Mouse (Mus musculus) cerebellum, adult 18-20 months (tissue): ENCODE data around the gene 1810049J17Rik.
A peak's percentile ranks its signal among the peaks of the same experiment; 100 is the strongest.

Experiments
- DNase-seq, 2 experiments: peaks; one replicate each; pipeline ENCODE4 v3.0.0; 2021

1810049J17Rik gene

DNA sequence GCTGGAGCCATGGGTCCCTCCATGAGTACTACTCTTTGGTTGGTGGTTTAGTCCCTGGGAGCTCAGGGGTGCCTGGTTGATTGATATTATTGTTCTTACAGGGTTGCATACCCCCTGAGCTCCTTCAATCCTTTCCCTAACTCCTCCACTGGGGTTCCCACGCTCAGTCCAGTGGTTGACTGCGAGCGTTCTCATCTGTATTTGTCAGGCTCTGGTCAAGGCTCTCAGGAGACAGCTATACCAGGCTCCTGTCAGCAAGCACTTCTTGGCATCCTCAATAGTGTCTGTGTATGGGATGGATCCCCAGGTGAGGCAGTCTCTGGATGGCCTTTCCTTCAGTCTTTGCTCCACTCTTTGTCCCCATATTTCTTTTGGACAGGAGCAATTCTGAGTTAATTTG lies 25.2 kb upstream of the 1810049J17Rik start:
- no peak for DNase-seq

DNA sequence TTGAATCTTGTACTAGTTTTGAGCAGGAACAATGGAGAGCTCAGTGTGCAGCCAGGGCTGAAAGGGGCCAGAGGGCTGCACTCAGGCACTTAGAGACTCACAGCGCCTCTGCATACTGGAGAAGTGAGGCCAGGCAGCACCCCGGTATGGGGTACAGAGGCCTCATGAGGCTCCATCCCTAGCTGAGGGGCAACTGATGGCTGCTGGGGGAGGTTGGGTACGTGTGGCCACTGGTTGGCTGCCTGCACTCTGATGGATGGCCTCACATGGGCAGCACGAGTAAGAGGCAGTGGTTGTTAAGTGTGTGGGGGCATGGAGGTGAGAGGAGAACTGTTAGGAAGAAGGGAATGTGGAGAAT lies 19.7 kb upstream of the 1810049J17Rik start:
- DNase-seq, result no peak

DNA sequence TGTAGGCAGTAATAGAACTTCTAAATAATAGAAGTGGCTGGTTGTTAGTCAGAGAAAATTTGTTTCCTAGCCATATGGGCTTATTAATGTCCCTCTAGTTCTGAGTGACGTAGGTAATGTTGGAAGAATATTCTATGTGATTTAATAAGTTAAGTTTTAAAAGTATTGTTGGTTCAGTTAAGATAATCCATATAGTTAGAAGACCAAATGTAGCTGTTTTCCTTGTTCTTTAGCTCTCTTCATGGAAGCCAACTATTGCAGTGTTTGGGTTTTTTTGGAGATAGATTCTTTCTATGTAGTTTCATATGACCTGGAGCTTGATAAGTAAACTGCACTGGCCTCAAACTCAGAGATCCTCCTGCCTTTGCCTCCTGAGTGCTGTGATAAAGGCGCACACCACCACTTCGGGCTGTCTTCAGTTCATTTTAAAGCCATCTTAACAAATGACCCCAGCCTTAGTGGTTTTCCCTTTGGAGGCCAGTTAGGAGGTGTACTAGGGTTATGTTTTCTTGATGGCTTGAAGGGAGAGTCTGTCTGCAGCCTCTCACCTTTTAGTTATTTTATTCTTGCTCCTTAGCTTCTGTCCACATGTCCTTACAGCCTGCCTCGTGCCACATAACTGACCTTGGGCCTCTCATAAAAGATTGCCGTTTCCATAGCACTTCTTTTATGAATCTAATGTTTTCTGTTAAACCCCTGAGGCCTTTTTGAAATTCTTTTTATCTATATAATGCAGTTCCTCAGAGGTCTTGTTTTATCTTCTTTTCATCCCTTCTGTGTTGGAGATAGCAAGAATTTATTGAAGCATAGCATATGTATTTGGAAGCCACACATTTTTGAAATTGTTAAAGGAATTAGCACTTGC lies 19.1 kb upstream of the 1810049J17Rik start:
- DNase-seq, result no peak

DNA sequence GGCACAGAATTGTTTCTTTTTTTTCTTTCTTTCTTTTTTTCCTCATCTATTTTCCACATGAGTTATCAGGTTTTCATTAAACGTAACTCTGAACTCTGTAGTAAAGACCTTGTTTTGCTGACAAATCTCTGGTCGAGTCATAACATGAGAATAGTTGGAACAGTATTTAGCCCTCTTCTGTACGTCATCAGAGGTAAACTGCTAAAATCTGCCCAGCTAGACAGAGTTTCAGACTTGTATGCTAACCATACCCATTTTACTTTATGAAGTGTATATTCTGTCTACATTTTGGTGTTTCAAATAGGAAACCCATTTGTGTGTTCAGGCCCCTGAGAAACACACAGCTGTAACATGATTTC lies 16.1 kb upstream of the 1810049J17Rik start:
- DNase-seq, result no peak

DNA sequence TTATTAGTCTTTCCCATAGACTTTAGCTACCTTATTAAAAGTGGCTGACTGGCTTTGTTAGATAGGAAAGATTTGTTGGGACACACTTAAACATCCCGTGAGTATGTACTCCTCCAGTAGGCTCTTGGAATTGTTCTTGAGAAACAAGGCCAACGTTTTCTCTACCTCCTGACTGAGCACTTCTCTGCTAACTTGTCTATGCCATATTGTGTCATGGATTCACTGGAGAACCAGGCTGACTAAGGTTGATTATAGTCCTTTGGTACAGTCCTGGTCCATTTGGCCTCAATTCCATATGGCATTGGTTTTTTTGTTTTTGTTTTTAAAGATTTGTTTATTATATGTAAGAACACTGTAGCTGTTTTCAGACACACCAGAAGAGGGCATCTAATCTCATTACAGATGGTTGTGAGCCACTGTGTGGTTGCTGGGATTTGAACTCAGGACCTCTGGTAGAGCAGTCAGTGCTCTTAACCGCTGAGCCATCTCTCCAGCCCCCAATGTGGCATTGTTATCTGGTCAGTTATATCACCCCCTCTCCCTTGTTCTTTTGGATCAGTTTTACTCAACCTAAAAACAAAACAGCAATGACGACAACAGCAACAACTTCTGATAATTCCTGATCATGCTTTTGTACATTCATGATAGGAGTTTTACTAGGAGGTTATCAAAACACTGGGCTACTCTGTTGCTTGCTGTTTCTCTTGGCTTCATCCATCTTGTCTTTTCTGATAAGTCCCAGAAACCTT lies 15.5 kb upstream of the 1810049J17Rik start:
- DNase-seq, result no peak

DNA sequence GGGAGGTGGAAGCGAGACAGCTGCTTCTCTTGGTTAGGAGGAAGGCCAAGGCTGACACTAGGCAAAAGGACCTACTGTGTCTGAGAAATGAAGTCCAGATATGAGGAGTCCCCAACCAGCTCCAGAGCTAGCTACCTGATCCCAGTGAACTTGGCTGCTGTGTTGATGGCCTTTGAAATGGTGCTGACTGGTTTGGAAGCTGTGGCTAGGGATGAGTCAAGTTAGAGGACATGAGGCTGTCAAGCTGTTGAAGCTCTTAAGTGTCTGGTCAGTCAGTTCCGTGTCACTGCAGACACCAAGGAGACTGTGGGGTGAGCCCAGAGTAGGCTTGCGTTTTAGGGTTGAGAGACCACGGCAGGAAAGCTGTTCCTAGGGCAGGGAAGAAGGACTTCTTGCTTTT lies 12.7 kb upstream of the 1810049J17Rik start:
- no peak for DNase-seq

DNA sequence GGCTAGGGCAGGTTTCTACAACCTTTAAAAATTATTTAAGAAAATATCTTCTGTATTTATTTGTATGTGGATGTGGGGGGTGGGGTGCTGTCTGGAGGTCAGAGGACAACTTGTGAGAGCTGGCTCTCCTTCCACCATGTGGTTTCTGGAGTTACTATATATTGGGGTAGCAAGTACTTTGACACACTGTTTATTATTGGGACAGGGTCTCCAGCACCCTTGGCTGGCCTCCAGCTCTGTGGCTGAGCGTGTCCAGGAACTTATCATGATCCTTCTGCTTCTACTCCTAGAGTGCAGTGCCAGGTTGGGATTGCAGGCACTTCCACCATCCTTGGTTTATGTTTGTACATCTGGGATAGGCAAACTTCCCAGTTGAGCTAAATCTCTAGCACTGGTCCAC lies 9.6 kb upstream of the 1810049J17Rik start:
- DNase-seq, result no peak

DNA sequence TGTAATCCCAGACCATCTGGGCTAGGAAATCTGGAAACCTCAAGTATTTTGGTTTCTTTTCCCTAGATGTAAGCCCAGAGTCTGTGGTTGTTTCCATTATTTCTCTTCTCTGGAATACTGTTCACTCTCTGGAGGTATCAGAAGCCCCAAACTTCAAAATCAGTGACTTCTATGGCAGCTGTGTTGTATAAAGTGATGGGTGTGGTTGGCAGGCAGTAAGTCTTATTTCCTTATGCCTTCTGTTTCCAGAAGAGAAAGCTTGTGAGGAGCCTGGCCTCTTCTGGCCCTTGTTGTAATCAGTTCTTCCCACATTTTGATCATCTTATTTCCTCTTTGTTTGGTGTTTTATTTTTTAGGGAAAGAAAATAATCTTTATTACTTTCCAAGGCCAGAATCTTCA lies 9.2 kb upstream of the 1810049J17Rik start:
- DNase-seq, result no peak

DNA sequence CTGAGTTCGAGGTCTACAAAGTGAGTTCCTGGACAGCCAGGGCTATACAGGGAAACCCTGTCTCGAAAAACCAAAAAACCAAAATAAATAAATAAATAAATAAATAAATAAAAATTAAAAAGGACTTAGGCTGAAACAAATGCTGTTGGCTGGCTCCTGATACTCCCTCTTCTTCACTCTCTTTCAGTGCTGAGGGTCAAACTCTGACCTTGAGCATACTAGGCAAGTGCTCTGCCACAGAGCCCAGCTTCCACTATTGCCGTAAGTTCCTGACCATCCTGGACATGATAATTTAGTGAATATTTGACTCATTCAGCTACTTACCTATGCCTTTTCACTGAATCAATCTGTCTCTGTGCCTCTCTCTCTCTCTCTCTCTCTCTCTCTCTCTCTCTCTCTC lies 8.7 kb upstream of the 1810049J17Rik start:
- no peak for DNase-seq

DNA sequence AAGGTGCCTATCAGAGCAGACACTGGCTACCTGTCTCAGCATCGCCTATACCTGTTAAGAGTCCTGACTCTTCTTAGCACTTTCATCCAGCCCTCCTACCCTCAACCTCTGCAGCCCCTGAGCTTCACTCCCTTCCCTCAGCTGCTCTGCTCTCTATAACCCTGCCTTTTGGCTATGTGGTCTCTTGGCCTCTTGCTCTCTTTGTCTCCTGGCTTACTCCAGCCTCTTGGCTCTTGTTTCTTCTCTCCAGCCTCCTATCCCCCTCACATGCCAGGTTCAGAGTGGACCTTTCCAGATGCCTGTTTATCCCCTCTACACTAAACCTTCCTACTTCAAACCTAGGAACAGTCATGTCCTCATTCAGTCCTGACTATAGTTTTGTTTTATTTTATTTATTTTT lies 2.6 kb upstream of the 1810049J17Rik start:
- DNase-seq, result no peak

DNA sequence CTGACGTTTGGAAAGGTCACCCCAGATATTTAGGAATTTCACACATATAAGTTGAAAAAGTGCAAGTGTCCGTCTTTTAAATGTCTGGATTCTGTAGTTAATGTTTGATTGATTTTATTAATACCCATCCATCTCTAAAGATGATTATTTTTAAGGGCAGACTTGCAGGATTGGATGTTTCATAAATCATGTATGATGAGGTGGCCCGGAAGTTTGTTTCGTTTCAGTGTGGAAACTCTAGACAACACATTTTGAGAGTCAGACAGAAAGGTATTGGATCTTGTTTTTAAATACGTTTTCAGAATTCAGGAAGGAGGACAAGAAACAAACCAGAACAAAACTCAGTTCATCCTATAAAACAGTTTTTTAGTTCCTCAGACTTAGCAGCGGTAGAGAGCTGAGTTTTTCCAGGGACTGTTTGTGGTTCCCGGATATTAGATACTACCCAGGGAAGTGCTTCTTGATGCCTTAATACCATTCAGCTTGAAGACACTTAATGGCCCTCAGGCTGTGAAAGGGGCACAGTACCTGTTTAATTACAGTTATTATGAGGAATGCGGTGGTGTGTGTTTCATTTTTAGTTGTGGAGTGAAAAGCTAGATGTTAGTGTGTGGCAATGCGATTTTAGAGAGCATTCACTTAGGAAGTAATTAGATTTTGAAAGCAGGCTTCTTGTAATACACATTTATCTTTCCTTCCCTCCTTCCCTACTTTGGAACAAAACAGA lies 1.1 kb upstream of the 1810049J17Rik start:
- DNase-seq, result no peak

DNA sequence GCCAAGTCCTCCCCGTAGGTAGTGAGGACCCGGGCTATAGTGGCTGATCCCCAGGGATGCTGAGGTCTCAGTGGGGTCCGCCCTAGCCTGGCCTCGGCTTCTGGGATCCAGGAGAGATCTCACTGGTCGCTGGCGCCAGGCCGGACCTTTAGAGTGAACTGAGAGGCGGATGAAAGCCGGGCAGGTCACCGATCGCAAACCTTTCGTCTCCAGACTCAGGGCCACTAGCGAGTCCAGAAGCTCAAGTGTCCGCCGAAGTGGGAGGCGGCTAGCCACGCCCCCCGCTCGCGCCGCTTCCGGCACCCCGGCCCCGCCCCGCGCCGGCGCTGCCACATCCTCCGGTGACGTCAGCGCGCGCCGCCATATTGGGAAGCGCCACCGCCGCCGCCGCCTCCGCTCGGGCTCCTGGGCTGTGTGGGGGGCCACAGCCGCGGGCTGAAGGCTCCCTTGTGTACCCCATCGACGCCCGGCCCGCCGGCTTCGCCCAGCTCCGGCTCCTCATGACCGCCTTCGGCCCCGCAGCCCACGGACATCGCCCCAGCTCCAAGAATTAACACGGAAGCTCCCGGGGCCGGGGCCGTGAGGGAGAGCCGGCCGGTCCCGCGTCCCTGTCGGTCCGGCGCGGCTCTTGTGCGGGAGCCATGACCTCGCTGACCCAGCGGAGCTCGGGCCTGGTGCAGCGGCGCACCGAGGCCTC lies 460 bp downstream of the 1810049J17Rik start, which contains the start of gene Golph3:
TSS of gene Golph3 (plus strand) at position 360 of the 697 bp plus-strand sequence.
- DNase-seq, result peak; percentile 94 to 99

DNA sequence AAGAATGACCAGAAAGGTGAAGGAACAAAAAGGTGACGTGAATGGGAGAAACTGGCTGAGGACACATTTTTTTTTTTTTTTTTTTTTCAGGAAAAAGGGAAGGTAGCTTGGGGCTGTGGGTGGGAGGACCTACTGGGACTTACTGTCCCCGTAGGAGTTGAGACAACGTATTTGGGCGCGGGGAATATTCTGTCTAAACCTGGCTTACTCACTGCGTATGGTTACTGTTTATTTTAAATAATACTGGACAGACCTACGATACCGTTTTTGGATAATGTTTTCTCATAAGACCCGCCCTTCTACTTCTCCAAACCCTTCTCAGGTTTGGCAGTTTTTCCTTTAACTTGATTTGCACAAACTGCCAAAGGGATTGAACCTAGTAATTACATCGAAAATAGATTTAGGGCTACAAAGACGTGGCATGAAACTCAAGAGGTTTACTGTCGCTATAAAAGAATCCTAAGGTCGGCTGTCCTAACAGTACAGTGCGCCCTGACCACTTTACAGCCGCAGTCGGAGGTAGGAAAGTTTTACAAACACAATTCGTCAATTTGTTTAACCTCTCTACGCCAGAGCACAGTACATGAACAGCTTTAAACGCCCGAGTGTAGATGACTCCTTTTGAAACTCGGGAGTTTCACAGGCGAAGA lies 1.1 kb downstream of the 1810049J17Rik start:
- no peak for DNase-seq

DNA sequence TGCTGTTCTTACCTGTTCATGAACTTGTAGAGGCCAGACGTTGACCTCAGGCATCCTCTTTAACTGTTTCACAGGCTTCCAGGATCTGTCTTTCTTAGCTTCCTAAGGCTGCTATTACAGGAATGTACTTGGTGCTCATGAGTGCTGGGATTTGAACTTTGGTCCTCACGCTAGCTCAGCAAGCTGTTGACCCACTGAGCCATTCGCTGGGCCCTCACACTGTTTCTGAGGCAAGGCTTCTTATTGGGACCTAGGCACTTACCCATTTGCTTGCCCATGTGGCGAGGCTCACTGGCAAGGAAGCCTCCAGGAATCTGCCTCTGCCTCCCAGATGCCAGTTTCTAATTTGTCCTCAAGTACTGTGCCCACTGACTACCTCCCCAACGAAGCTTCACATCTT lies 1.8 kb downstream of the 1810049J17Rik start:
- no peak for DNase-seq

DNA sequence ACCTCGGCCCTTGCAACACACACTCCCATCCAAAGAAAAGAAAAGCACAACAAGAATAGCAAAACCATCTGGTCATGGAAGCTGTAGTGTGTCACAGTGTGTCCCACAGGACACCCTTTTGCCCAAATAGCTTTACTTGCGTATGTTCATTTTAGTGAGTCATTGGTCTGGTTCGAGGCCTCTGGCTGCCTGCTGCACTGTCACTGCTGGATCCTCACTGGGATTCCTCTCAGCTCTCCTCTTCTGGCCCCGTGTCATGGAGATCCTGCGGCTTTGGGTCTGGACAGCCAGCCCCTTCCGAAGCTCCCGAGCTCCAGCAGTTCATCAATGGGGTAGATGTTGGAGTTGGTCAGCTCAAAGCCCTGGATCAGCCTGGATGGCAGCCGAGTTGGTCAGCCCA lies 3.2 kb downstream of the 1810049J17Rik start:
- no peak for DNase-seq

DNA sequence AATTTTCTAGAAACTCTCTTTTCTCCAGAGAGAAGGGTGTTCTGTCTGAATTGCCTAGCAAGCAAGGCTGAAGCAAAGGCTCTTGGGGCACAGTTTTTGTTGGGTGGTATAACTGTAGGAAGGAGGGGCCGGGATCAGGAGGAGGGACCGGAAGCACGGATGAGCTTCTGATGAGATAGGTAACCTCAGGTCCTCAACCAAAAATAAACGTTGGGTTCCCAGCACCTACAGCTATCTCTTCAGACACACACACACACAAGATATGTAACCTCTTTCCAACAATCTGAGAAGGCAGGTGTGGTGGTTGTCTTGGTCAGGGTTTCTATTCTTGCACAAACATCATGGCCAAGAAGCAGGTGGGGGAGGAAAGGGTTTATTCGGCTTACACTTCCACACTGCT lies 4.4 kb downstream of the 1810049J17Rik start:
- DNase-seq, result no peak

DNA sequence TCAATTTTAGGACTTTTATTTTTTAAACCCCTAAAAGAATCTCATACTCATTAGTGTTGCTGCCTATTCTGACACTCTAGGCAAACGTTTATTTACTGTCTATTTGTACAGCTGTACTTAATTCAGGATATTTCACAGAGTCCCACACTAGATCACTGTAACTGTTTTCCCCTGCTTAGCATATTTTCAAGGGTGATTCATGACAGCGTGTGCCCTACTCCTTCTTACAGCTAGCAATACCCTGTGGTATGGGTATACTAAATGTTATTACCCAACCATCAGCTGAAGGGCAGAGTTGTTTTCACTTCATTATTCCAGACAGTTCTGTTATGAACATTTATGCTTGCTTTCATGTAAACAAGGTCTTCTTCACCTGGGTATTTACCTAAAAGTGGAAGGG lies 5.7 kb downstream of the 1810049J17Rik start:
- DNase-seq, result no peak

DNA sequence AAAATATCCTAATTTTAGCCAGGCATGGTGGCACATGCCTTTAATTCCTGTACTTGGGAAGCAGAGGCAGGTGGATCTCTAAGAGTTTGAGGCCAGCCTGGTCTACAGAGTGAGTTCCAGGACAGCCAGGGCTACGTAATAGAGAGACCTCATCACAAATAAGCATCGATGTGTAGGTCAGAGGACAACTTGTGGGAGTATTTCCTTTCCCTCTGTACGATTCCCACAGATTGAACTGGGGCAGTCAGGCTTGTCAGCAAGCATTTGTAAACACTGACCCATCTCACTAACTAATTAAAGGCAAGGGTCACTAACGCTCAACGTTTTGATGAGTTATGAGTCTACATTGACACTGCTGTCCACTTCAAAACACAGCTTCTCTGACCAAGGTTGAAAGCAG lies 7.1 kb downstream of the 1810049J17Rik start:
- no peak for DNase-seq

DNA sequence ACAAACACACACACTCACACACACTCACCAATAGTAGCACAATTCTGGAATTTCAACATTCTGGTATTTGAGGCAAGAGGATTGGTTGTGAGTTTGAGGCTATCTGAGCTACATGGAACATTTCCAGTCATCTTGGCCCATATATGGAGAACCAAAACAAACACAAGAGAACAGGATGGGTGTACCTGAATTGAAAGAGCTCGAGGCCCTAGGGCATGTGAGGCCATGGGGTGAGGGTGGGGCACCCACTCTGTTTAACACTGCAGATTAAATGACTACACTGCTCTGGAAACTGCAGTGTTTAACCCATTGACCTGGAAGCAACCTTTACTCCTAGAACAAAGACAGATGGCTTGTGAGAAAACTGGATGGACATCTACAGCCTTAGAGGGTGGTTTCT lies 8.4 kb downstream of the 1810049J17Rik start:
- DNase-seq, result no peak

DNA sequence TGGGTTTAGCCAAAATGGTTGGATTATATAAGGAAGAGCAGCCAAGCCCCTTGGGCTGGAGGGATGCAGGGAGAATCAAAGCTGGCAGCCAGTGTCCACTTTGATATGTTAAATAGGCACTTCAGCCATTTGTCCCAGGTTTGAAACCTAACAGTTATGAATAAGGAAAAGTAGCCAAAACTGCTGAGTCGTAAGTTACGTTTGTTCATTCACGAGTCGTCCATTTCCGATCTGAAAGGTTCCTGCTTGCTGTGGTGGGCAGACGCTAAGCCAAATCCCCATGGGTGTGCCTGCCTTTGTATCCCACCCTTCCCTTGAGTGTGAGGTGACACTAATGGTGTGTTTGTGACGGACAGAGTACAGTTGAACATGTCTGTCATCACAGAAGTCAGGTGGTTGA lies 10.2 kb downstream of the 1810049J17Rik start:
- no peak for DNase-seq

DNA sequence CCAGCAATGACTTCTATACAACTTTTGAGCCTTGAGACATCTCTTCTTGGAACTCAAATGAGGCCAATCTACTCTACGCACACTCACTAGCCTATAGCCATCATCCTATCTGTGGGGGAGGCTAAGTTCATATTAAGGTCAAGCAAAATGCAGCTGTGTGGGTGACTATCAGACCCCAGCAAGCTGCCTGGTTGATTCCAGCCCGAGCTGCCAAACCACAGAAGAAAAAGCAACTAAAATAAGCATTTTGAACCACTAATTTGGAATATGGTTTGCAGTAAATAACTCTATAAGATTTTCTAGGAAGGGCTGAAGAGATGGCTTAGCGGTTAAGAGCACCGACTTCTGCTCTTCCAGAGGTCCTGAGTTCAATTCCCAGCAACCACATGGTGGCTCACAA lies 11.0 kb downstream of the 1810049J17Rik start:
- no peak for DNase-seq

DNA sequence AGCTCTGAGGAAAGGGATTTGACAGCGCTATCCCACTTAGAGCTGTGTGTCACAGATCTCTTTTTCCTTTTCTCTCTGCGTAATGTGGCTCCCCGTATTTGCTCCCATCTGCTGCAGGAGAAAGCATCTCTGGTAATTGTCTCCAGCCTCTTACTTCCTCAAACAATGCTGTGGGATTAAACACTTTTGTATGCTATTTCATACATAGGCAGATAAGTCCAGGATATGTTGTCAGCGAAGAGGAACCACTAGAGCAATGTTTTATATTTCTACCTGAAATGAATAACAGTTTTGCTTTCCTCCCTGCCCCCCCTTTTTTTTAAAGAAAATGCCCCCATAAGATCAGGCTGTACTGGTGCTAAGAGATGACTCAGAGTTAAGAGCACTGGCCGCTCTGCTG lies 13.2 kb downstream of the 1810049J17Rik start:
- DNase-seq, result no peak

DNA sequence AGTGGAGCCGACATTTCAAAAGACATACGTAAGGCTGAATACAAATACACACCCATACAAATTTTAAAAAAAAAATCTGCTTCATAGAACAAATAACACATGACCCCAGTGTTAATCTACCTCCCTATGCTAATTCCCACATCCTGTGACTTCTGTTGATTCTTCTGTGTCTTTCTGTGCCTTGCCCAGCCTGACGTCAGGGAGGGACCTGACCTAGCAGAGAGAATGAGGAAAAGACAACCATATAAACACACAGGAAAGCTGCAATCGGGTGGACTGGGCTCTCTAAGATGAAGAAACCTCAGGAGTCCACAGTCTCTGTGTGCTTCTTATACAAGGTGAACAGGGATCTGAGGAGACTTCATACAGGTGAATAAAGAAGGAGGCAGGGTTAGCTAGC lies 14.6 kb downstream of the 1810049J17Rik start:
- DNase-seq, result no peak
